Mouse (Mus musculus): ENCODE results near the gene Trim44. TPM values are rescaled to one million over a fixed set of nuclear protein-coding genes. Genes with fewer than 3 reads are reported as not detected.

Gene Trim44
- total and polyA plus RNA-seq, 3 experiments: 22.1 to 75.0 (median 73.9) TPM

GRCm38 (mm10) chr2:102257964-102258605 lies 149.5 kb downstream of the Trim44 start:
- Histone ChIP-seq H3K27me3 (ENCODE audit: insufficient read depth, low read length) (peaks cover 8% of the 10 kb centered on the region; the same call in 1 of the 2 replicates), H3K9me3 (replicated peaks) (no peaks in the 10 kb centered on the region), H3K4me3 (ENCODE audit: low read depth, low read length) (no peak overlapping the region), H3K36me3 (replicated peaks) (no peaks in the 10 kb centered on the region), H3K4me1 (ENCODE audit: insufficient read depth, low read depth, low read length) (no peaks in the 10 kb centered on the region)
- ATAC-seq (ENCODE audit: extremely low read depth, insufficient number of reproducible peaks, low FRiP score, poor library complexity, severe bottlenecking) (no peak), DNase-seq (ENCODE audit: low spot score) (no peak)
- TF ChIP-seq CTCF (IDR thresholded peaks at IDR 0.05; ENCODE audit: low read depth, low read length) (no peak), GATA2 (IDR thresholded peaks at IDR 0.05; ENCODE audit: borderline replicate concordance, low read depth, low read length) (no peak), POLR2AphosphoS5 (IDR thresholded peaks at IDR 0.05; ENCODE audit: insufficient replicate concordance, low read depth, low read length) (no peak), GATA1 (IDR thresholded peaks at IDR 0.05; ENCODE audit: borderline replicate concordance, low read length) (no peak), TAL1 (conservative IDR thresholded peaks at IDR 0.05; ENCODE audit: low read depth, low read length) (no peak)

DNA sequence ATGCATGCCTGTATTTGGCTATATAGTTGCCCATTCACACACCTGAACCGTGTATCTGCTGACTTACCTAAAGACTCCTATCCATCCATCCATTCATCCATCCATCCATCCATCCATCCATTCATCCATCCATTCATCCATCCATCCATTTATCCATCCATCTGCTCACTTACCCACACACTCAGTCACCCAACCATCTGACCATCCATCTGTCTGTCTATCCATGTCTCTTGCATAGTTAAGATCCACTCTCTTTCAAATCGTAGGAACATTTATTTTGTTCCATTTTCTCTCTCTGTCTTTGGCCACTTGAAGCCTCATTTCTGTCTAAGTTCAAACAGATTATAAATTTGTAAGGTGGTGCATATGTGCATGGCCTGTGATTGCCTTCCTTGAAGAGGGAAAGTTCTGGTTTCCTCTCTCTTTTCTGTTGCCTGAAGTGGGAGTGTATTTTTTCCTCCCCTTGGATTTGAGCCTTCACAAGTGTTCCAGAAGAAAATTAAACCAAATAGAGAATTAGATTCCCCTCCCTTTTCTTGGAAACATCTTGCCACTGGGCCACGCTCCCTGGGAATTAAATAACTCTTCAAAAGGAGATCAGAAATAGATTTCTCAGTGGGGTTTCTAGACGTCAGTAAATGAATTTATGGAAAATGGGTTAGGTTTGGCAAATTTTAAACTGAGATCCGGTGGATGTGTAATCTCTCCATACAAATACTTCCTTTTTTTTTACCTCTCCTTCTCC lies 150.9 kb downstream of the Trim44 start:
- no peaks in the 10 kb centered on the region for H3K4me1 ChIP-seq (ENCODE audit: insufficient read depth, low read depth, low read length)
- H3K36me3 ChIP-seq (replicated peaks): no peaks in the 10 kb centered on the region
- H3K9me3 ChIP-seq (replicated peaks): no peaks in the 10 kb centered on the region
- no peak for TF ChIP-seq CTCF (IDR thresholded peaks at IDR 0.05; ENCODE audit: low read depth, low read length)
- no peak for TF ChIP-seq GATA2 (IDR thresholded peaks at IDR 0.05; ENCODE audit: borderline replicate concordance, low read depth, low read length)
- no peak for TF ChIP-seq GATA1 (IDR thresholded peaks at IDR 0.05; ENCODE audit: borderline replicate concordance, low read length)
- TF ChIP-seq TAL1 (conservative IDR thresholded peaks at IDR 0.05; ENCODE audit: low read depth, low read length): no peak
- TF ChIP-seq POLR2AphosphoS5 (IDR thresholded peaks at IDR 0.05; ENCODE audit: insufficient replicate concordance, low read depth, low read length): no peak
- no peak overlapping the region for H3K4me3 ChIP-seq (ENCODE audit: low read depth, low read length)
- peaks cover 8% of the 10 kb centered on the region; the same call in 1 of the 2 replicates for H3K27me3 ChIP-seq (ENCODE audit: insufficient read depth, low read length)
- ATAC-seq (ENCODE audit: extremely low read depth, insufficient number of reproducible peaks, low FRiP score, poor library complexity, severe bottlenecking) (no peak), DNase-seq (ENCODE audit: low spot score) (no peak)

DNA sequence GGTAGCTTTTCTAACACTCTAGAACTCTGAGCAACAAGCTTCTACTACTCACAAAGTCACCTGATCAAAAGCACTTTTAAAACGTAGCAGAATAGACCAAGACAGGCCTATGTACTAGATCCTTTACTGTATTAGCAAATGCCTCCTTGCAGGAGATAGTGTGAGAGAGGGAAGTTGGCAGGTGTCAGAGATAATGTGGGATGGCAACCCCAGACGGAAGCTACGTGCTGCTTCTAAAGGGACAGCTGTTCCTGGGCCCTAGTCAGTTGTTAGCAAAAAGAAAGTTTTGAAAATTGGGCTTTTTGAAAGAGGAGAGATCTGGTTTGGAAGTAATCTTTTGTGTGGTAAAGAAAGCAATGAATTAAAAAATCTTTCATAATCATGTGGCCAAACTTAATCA lies 151.5 kb downstream of the Trim44 start:
- H3K36me3 ChIP-seq (replicated peaks): no peaks in the 10 kb centered on the region
- no peak for TF ChIP-seq GATA1 (IDR thresholded peaks at IDR 0.05; ENCODE audit: borderline replicate concordance, low read length)
- TF ChIP-seq GATA2 (IDR thresholded peaks at IDR 0.05; ENCODE audit: borderline replicate concordance, low read depth, low read length): no peak
- TF ChIP-seq POLR2AphosphoS5 (IDR thresholded peaks at IDR 0.05; ENCODE audit: insufficient replicate concordance, low read depth, low read length): no peak
- TF ChIP-seq TAL1 (conservative IDR thresholded peaks at IDR 0.05; ENCODE audit: low read depth, low read length): no peak
- TF ChIP-seq CTCF (IDR thresholded peaks at IDR 0.05; ENCODE audit: low read depth, low read length): no peak
- no peaks in the 10 kb centered on the region for H3K4me1 ChIP-seq (ENCODE audit: insufficient read depth, low read depth, low read length)
- H3K27me3 ChIP-seq (ENCODE audit: insufficient read depth, low read length): peaks cover 8% of the 10 kb centered on the region; the same call in 1 of the 2 replicates
- no peak overlapping the region for H3K4me3 ChIP-seq (ENCODE audit: low read depth, low read length)
- no peak for DNase-seq (ENCODE audit: low spot score)
- H3K9me3 ChIP-seq (replicated peaks): no peaks in the 10 kb centered on the region
- no peak for ATAC-seq (ENCODE audit: extremely low read depth, insufficient number of reproducible peaks, low FRiP score, poor library complexity, severe bottlenecking)

- Histone ChIP-seq H3K36me3 (replicated peaks) (no peaks in the 10 kb centered on the region), H3K4me3 (ENCODE audit: low read depth, low read length) (no peak overlapping the region), H3K27me3 (ENCODE audit: insufficient read depth, low read length) (0 out of 2 replicates have a peak, but pooled peaks cover 5% of the 10 kb centered on the region), H3K9me3 (replicated peaks) (no peaks in the 10 kb centered on the region), H3K4me1 (ENCODE audit: insufficient read depth, low read depth, low read length) (no peaks in the 10 kb centered on the region)
- TF ChIP-seq POLR2AphosphoS5 (IDR thresholded peaks at IDR 0.05; ENCODE audit: insufficient replicate concordance, low read depth, low read length) (no peak), GATA1 (IDR thresholded peaks at IDR 0.05; ENCODE audit: borderline replicate concordance, low read length) (no peak), CTCF (IDR thresholded peaks at IDR 0.05; ENCODE audit: low read depth, low read length) (no peak)
- ATAC-seq (ENCODE audit: extremely low read depth, insufficient number of reproducible peaks, low FRiP score, poor library complexity, severe bottlenecking) (no peak), DNase-seq (ENCODE audit: low spot score) (no peak)
These were observed 154.4 kb downstream of the Trim44 start for GRCm38 (mm10) chr2:102253204-102253603.

DNA sequence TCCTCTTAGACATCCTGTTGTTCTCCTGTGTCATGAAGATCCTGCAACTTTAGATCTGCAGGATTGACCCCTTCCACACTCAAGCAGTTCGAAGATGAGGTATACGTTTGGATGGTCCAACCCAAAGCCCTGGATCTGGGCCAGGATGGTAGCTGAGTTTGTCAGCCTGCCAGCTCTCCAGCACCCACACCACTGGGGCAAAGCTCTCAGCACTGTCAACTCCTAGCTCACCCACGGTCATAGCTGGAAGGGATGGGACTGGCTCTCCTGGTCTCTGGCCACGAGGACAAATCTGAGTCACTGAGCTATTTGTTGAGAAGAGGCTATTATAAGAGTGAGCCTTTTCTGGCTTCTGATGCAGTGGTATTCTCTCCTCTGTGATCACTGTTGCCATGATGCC lies 155.0 kb downstream of the Trim44 start:
- DNase-seq (ENCODE audit: low spot score): no peak
- Histone ChIP-seq H3K27me3 (ENCODE audit: insufficient read depth, low read length) (0 out of 2 replicates have a peak, but pooled peaks cover 5% of the 10 kb centered on the region), H3K4me3 (ENCODE audit: low read depth, low read length) (no peak overlapping the region), H3K36me3 (replicated peaks) (no peaks in the 10 kb centered on the region), H3K4me1 (ENCODE audit: insufficient read depth, low read depth, low read length) (no peaks in the 10 kb centered on the region), H3K9me3 (replicated peaks) (no peaks in the 10 kb centered on the region)
- TF ChIP-seq GATA2 (IDR thresholded peaks at IDR 0.05; ENCODE audit: borderline replicate concordance, low read depth, low read length) (no peak), CTCF (IDR thresholded peaks at IDR 0.05; ENCODE audit: low read depth, low read length) (no peak), TAL1 (conservative IDR thresholded peaks at IDR 0.05; ENCODE audit: low read depth, low read length) (no peak), GATA1 (IDR thresholded peaks at IDR 0.05; ENCODE audit: borderline replicate concordance, low read length) (no peak), POLR2AphosphoS5 (IDR thresholded peaks at IDR 0.05; ENCODE audit: insufficient replicate concordance, low read depth, low read length) (no peak)
- no peak for ATAC-seq (ENCODE audit: extremely low read depth, insufficient number of reproducible peaks, low FRiP score, poor library complexity, severe bottlenecking)

Other genes starting within 250 kb of the Trim44 start
- not detected in 2 replicates for gene Ldlrad3, start 221.4 kb downstream of the Trim44 start, total RNA-seq (2014; fragmentation: Nextera tagmentation)
- gene Ldlrad3, start 221.4 kb downstream of the Trim44 start, total RNA-seq (2017): 0.17 and 0.38 TPM in 2 replicates
- gene Ldlrad3, start 221.4 kb downstream of the Trim44 start, polyA plus RNA-seq (2012): 0.01 TPM in 1 of 2 replicates, not detected in the other
- not detected in 2 replicates for gene Fjx1, start 44.7 kb upstream of the Trim44 start, total RNA-seq (2014; fragmentation: Nextera tagmentation)
- 0.46 and 0.76 TPM in 2 replicates for gene Fjx1, start 44.7 kb upstream of the Trim44 start, total RNA-seq (2017)
- not detected in 2 replicates for gene Fjx1, start 44.7 kb upstream of the Trim44 start, polyA plus RNA-seq (2012)
- not detected in 2 replicates for gene Pamr1, start 142.2 kb upstream of the Trim44 start, total RNA-seq (2014; fragmentation: Nextera tagmentation)
- 0.06 and 0.22 TPM in 2 replicates for gene Pamr1, start 142.2 kb upstream of the Trim44 start, total RNA-seq (2017)
- not detected in 2 replicates for gene Pamr1, start 142.2 kb upstream of the Trim44 start, polyA plus RNA-seq (2012)

Data from G1E (cell line).